Mouse (Mus musculus): ENCODE results near the gene Lingo2.
"Not testable (repeated sequence)": the region's sequence is repeated elsewhere in the genome, so short reads cannot be mapped to it uniquely, and the experiment has no call there.

Lingo2 gene

GRCm38 (mm10) chr4:35766905-35767304, 1184.6 kb downstream of the Lingo2 start:
- in situ Hi-C loops (cut with MboI; ENCODE audit: low pct_unique_long_range_greater_than_20kb in 1 of 2, low sequenced_read_pairs in 2 of 2, unreplicated experiment in 1 of 2) = no loop called here

DNA sequence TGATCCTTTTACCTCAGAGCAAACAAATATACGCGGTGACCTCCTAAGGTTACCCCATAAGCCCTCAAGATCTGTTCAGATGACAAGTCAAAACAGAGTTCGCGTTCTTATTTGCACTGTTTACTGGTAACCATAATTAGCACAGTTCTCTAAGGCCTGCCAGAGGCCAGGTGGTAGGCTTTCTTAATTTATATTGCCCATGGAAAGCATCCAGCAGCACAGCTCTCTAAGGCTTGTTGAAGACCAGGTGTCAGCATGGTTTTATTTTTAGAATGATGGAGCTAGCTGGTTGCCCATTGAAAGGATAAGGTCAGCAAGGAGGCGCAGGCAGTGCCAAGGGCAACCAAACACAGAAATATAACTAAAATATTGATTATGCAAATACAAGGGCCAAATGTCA, 1190.4 kb downstream of the Lingo2 start:
- in situ Hi-C loops (cut with MboI; ENCODE audit: low pct_unique_long_range_greater_than_20kb in 1 of 2, low sequenced_read_pairs in 2 of 2, unreplicated experiment in 1 of 2) = no loop called here

GRCm38 (mm10) chr4:35752121-35752860, 1199.3 kb downstream of the Lingo2 start:
- in situ Hi-C loops (cut with MboI; ENCODE audit: low pct_unique_long_range_greater_than_20kb in 1 of 2, low sequenced_read_pairs in 2 of 2, unreplicated experiment in 1 of 2) = no loop called here

DNA sequence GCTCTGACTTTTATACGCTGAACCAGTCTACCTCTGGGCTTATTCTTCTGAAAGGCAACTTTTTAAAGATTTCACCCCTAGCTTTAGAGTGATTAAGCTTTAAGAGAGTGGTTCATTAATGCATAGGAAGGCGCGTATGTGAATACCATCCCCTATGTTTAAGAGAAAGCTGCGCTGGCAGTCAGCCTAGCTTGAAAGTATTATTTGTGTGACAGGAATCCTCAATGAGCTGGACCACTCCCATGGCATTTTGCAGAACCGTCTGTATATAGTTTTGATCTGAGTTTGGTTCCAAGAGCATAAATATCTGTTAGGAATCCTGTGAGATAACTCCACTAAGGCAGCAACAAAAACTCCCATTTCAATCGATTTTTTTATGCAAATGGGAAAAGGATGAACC, 1204.9 kb downstream of the Lingo2 start:
- in situ Hi-C loops (cut with MboI; ENCODE audit: low pct_unique_long_range_greater_than_20kb in 1 of 2, low sequenced_read_pairs in 2 of 2, unreplicated experiment in 1 of 2) = no loop called here

DNA sequence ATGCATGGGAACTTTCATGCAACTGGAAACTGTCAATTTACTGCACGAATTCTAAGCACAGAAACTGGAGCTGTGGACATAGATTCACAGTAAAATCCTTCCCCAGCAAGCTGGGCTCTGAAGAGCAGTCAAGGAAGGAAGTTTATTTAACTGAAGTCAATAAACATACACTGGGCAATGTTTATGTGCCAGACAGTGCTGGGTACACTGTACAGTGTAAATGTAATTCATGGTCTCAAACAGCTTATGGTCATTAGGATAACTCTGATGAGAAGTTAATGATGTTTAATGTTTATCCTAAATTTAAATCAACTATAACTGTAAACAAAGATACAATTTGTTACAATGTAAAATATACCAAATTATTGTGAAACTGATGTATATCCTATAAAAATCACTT, 1226.8 kb downstream of the Lingo2 start:
- in situ Hi-C loops (cut with MboI; ENCODE audit: low pct_unique_long_range_greater_than_20kb in 1 of 2, low sequenced_read_pairs in 2 of 2, unreplicated experiment in 1 of 2) = no loop called here

GRCm38 (mm10) chr4:35704126-35704525, 1247.4 kb downstream of the Lingo2 start:
- in situ Hi-C loops (cut with MboI; ENCODE audit: low pct_unique_long_range_greater_than_20kb in 1 of 2, low sequenced_read_pairs in 2 of 2, unreplicated experiment in 1 of 2) = no loop called here

- in situ Hi-C loops (cut with MboI; ENCODE audit: low pct_unique_long_range_greater_than_20kb in 1 of 2, low sequenced_read_pairs in 2 of 2, unreplicated experiment in 1 of 2) = no loop called here
These were observed 1248.9 kb downstream of the Lingo2 start for GRCm38 (mm10) chr4:35702661-35703060.

- in situ Hi-C loops (cut with MboI; ENCODE audit: low pct_unique_long_range_greater_than_20kb in 1 of 2, low sequenced_read_pairs in 2 of 2, unreplicated experiment in 1 of 2) = no loop called here
These were observed 1256.4 kb downstream of the Lingo2 start for GRCm38 (mm10) chr4:35695137-35695522.

DNA sequence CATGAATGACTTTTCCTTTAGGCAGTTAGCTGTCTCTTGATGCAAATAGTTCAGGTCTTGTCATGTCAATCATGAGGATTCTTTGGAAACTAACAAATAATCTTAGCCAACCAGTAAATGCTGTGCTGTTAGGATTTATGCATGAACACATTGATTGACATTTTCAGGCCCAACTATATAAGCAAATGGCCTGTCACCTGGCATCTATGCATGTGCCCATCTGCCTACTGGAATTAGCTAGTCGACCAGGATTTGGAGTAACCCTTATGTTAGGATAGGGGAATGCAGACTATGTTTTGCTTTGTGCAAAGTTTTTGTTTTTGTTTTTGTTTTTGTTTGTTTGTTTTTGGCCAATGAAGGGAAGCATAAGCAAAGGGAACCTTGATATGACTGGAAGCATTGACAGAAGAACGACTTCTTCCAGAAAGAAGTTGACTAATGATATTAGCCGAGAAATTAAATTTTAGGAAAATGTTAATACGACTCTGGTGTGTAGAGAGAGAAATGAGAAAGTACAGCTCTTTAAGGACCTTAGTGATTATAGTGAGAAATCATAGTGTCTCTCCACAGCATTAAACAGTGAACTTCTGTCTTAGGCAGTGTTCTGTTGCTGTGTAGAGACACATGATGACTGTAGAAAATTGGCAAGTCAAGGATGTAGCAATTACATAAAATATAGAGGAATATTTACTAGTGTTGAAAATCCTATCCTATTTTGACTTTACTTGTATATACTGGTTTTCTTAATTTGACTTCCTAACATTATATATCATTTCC, 1257.0 kb downstream of the Lingo2 start:
- in situ Hi-C loops (cut with MboI; ENCODE audit: low pct_unique_long_range_greater_than_20kb in 1 of 2, low sequenced_read_pairs in 2 of 2, unreplicated experiment in 1 of 2) = no loop called here

GRCm38 (mm10) chr4:35690521-35690920, 1261.0 kb downstream of the Lingo2 start:
- in situ Hi-C loops (cut with MboI; ENCODE audit: low pct_unique_long_range_greater_than_20kb in 1 of 2, low sequenced_read_pairs in 2 of 2, unreplicated experiment in 1 of 2) = no loop called here

DNA sequence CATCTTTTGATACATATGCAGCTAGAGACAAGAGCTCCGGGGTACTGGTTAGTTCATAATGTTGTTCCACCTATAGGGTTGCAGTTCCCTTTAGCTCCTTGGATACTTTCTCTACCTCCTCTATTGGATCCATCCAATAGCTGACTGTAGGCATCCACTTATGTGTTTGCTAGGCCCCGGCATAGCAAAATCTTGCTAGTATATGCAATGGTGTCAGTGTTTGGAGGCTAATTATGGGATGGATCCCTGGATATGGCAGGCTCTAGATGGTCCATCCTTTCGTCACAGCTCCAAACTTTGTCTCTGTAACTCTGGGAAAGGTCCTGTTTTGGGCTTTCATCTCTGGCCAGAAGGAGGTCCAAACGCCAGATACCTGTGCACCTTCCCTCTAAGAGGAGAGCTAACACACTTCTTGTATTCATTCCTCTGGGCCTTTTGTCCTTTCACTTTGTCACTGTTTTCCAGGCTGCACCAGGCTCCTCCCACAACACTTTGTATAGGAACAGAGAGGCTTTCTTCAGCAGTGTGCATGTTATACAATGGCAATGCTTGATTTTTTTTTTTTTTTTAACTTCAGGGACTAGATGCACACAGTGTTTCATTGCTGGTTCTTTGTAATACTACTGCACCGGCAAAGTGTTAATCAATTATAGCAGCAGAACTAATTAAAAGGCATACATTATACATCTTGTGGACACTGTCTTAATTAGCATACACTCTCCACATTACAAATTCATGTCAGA, 1262.9 kb downstream of the Lingo2 start:
- in situ Hi-C loops (cut with MboI; ENCODE audit: low pct_unique_long_range_greater_than_20kb in 1 of 2, low sequenced_read_pairs in 2 of 2, unreplicated experiment in 1 of 2) = not testable (repeated sequence)

All from mouse embryonic stem cell (cell line).